Mouse (Mus musculus): ENCODE results near the gene Nufip2. TPM values are rescaled to one million over a fixed set of nuclear protein-coding genes. Genes with fewer than 3 reads are reported as not detected.
"Not testable (repeated sequence)": the region's sequence is repeated elsewhere in the genome, so short reads cannot be mapped to it uniquely, and the experiment has no call there.

The Nufip2 gene
- polyA plus RNA-seq (2016; fragmentation: Nextera tagmentation; extraction: Ambion mirVana): 3.9 TPM in 2 replicates

GRCm38 (mm10) chr11:77685383-77686265, at the start of gene Nufip2:
TSS of gene Nufip2 (plus strand) at chr11:77686155.
- WGBS: under 1% methylated on average over 38 of the region's 38 CpGs
- H3K9me3 ChIP-seq: no peaks in the 10 kb centered on the region
- peak within 1 kb of the TSS; percentile 99 for H3K27ac ChIP-seq
- H3K4me1 ChIP-seq: peaks cover 19% of the 10 kb centered on the region
- peak within 1 kb of the TSS; percentile 99 for H3K4me3 ChIP-seq
- peaks cover 23% of the 10 kb centered on the region for H3K36me3 ChIP-seq (replicated peaks)
- peak; percentile 99 for DNase-seq (ENCODE audit: extremely low spot score, low spot score)
- no peaks in the 10 kb centered on the region for H3K27me3 ChIP-seq (ENCODE audit: poor library complexity, severe bottlenecking)

GRCm38 (mm10) chr11:77641390-77641789, 44.6 kb upstream of the Nufip2 start:
- Histone ChIP-seq H3K27me3 (ENCODE audit: poor library complexity, severe bottlenecking) (no peaks in the 10 kb centered on the region), H3K4me1 (no peaks in the 10 kb centered on the region), H3K27ac (no peak overlapping the region), H3K4me3 (no peak overlapping the region), H3K36me3 (replicated peaks) (no peaks in the 10 kb centered on the region), H3K9me3 (no peaks in the 10 kb centered on the region)
- no peak for DNase-seq (ENCODE audit: extremely low spot score, low spot score)
- WGBS: 91% methylated on average over 9 of the region's 9 CpGs

GRCm38 (mm10) chr11:77645481-77645880, 40.5 kb upstream of the Nufip2 start:
- no peak overlapping the region for H3K4me3 ChIP-seq

GRCm38 (mm10) chr11:77648878-77649277, 37.1 kb upstream of the Nufip2 start:
- H3K27me3 ChIP-seq (ENCODE audit: poor library complexity, severe bottlenecking): no peaks in the 10 kb centered on the region
- H3K27ac ChIP-seq: no peak overlapping the region
- no peaks in the 10 kb centered on the region for H3K9me3 ChIP-seq
- DNase-seq (ENCODE audit: extremely low spot score, low spot score): no peak
- no peaks in the 10 kb centered on the region for H3K36me3 ChIP-seq (replicated peaks)
- WGBS: 78% methylated on average over 7 of the region's 7 CpGs
- no peaks in the 10 kb centered on the region for H3K4me1 ChIP-seq
- no peak overlapping the region for H3K4me3 ChIP-seq

More at GRCm38 (mm10) chr11:77645481-77645880, 40.5 kb upstream of the Nufip2 start:
- Histone ChIP-seq H3K27me3 (ENCODE audit: poor library complexity, severe bottlenecking) (no peaks in the 10 kb centered on the region), H3K36me3 (replicated peaks) (no peaks in the 10 kb centered on the region), H3K27ac (no peak overlapping the region), H3K9me3 (no peaks in the 10 kb centered on the region), H3K4me1 (no peaks in the 10 kb centered on the region)
- 85% methylated on average over 4 of the region's 4 CpGs for WGBS
- no peak for DNase-seq (ENCODE audit: extremely low spot score, low spot score)

GRCm38 (mm10) chr11:77652484-77652883, 33.5 kb upstream of the Nufip2 start:
- DNase-seq (ENCODE audit: extremely low spot score, low spot score): no peak
- Histone ChIP-seq H3K36me3 (replicated peaks) (no peaks in the 10 kb centered on the region), H3K4me1 (no peaks in the 10 kb centered on the region), H3K27me3 (ENCODE audit: poor library complexity, severe bottlenecking) (no peaks in the 10 kb centered on the region), H3K27ac (no peak overlapping the region), H3K4me3 (no peak overlapping the region), H3K9me3 (no peaks in the 10 kb centered on the region)
- 64% methylated on average over 6 of the region's 6 CpGs for WGBS

GRCm38 (mm10) chr11:77653406-77654190, 32.4 kb upstream of the Nufip2 start:
- H3K4me1 ChIP-seq; DNase-seq (ENCODE audit: extremely low spot score, low spot score); H3K4me3 ChIP-seq; H3K27ac ChIP-seq; H3K27me3 ChIP-seq (ENCODE audit: poor library complexity, severe bottlenecking); H3K36me3 ChIP-seq (replicated peaks); H3K9me3 ChIP-seq: not testable (repeated sequence)
- 93% methylated on average over 4 of the region's 4 CpGs for WGBS

- H3K9me3 ChIP-seq: no peaks in the 10 kb centered on the region
- H3K27ac ChIP-seq: no peak overlapping the region
- no peaks in the 10 kb centered on the region for H3K36me3 ChIP-seq (replicated peaks)
- no peak overlapping the region for H3K4me3 ChIP-seq
- WGBS: 68% methylated on average over 4 of the region's 4 CpGs
- no peaks in the 10 kb centered on the region for H3K4me1 ChIP-seq
- H3K27me3 ChIP-seq (ENCODE audit: poor library complexity, severe bottlenecking): no peaks in the 10 kb centered on the region
- DNase-seq (ENCODE audit: extremely low spot score, low spot score): no peak
Measured at GRCm38 (mm10) chr11:77659986-77660385, 26.0 kb upstream of the Nufip2 start.

- 90% methylated on average over 6 of the region's 6 CpGs for WGBS
Measured at GRCm38 (mm10) chr11:77663639-77664038, 22.3 kb upstream of the Nufip2 start.

GRCm38 (mm10) chr11:77664046-77664445, 21.9 kb upstream of the Nufip2 start:
- Histone ChIP-seq H3K9me3 (no peaks in the 10 kb centered on the region), H3K27ac (no peak overlapping the region), H3K4me3 (no peak overlapping the region), H3K36me3 (replicated peaks) (no peaks in the 10 kb centered on the region), H3K4me1 (no peaks in the 10 kb centered on the region), H3K27me3 (ENCODE audit: poor library complexity, severe bottlenecking) (no peaks in the 10 kb centered on the region)
- 92% methylated on average over 8 of the region's 8 CpGs for WGBS
- no peak for DNase-seq (ENCODE audit: extremely low spot score, low spot score)

More at GRCm38 (mm10) chr11:77663639-77664038, 22.3 kb upstream of the Nufip2 start:
- Histone ChIP-seq H3K36me3 (replicated peaks) (no peaks in the 10 kb centered on the region), H3K27ac (no peak overlapping the region), H3K27me3 (ENCODE audit: poor library complexity, severe bottlenecking) (no peaks in the 10 kb centered on the region), H3K4me1 (no peaks in the 10 kb centered on the region), H3K9me3 (no peaks in the 10 kb centered on the region), H3K4me3 (no peak overlapping the region)
- DNase-seq (ENCODE audit: extremely low spot score, low spot score): no peak

- not testable (repeated sequence) for H3K9me3 ChIP-seq; H3K4me1 ChIP-seq; DNase-seq (ENCODE audit: extremely low spot score, low spot score); H3K36me3 ChIP-seq (replicated peaks); H3K27ac ChIP-seq; H3K4me3 ChIP-seq; H3K27me3 ChIP-seq (ENCODE audit: poor library complexity, severe bottlenecking)
- WGBS: 73% methylated on average over 5 of the region's 5 CpGs
Measured at GRCm38 (mm10) chr11:77665384-77665783, 20.6 kb upstream of the Nufip2 start.

GRCm38 (mm10) chr11:77666766-77667165, 19.2 kb upstream of the Nufip2 start:
- not testable (repeated sequence) for DNase-seq (ENCODE audit: extremely low spot score, low spot score); H3K27me3 ChIP-seq (ENCODE audit: poor library complexity, severe bottlenecking); H3K9me3 ChIP-seq; H3K4me3 ChIP-seq; H3K27ac ChIP-seq; H3K36me3 ChIP-seq (replicated peaks); H3K4me1 ChIP-seq
- WGBS: 91% methylated on average over 8 of the region's 8 CpGs

- Histone ChIP-seq H3K36me3 (replicated peaks) (no peaks in the 10 kb centered on the region), H3K9me3 (peaks cover 8% of the 10 kb centered on the region; the same call in 1 of the 2 replicates), H3K27me3 (ENCODE audit: poor library complexity, severe bottlenecking) (no peaks in the 10 kb centered on the region), H3K27ac (no peak overlapping the region), H3K4me3 (no peak overlapping the region), H3K4me1 (no peaks in the 10 kb centered on the region)
- DNase-seq (ENCODE audit: extremely low spot score, low spot score): no peak
- WGBS: 98% methylated on average over 2 of the region's 2 CpGs
Measured at GRCm38 (mm10) chr11:77672746-77673145, 13.2 kb upstream of the Nufip2 start.

Measured in forebrain, embryonic 10.5 days (tissue).